Mouse (Mus musculus): ENCODE results near the gene Tsc22d4. TPM values are rescaled to one million over a fixed set of nuclear protein-coding genes. Genes with fewer than 3 reads are reported as not detected.

Gene Tsc22d4
- polyA plus RNA-seq, 1 experiment = 133 TPM

GRCm38 (mm10) chr5:137787151-137787928 is 41.8 kb downstream of the Tsc22d4 start, which contains the start of the genes Mepce and Zcwpw1:
Gene Mepce, minus strand, starts transcription at chr5:137787655.
Gene Zcwpw1, plus strand, starts transcription at chr5:137787798.
- WGBS = under 1% methylated on average over 46 of the region's 48 CpGs

DNA sequence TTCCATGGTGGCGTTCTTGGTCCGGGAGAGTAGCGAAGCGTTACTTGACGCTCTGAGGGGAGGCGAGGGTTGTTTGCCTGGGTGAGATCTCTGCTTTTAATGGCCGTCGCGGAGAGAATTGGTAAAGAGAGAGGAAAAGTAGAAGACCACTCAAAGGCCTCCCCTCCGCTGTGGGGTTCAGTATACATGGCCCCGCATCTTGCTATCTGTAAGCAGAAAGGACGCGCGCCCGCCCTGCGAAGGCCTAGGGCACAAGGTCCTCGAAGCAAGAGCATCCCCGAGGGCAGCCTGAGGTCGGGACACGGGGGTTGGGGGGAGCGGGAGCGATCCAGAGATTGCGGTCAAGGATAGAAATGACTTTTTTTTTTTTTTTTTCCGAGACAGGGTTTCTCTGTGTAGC is 42.6 kb downstream of the Tsc22d4 start:
- H3K4me1 ChIP-seq (ENCODE audit: control insufficient read depth, insufficient read depth, insufficient read length) = peaks cover 17% of the 10 kb centered on the region
- TF ChIP-seq CTCF (IDR thresholded peaks at IDR 0.05; ENCODE audit: extremely low read depth, insufficient read depth, insufficient read length, insufficient replicate concordance) (no peak), POLR2A (IDR thresholded peaks at IDR 0.05; ENCODE audit: low read depth, low read length) (no peak)
- no peaks in the 10 kb centered on the region for H3K27me3 ChIP-seq (ENCODE audit: control insufficient read depth, insufficient read depth, low read length)
- no peak overlapping the region for H3K27ac ChIP-seq (ENCODE audit: insufficient read depth, low read length)
- WGBS = 78% methylated on average over 24 of the region's 24 CpGs
- H3K4me3 ChIP-seq (ENCODE audit: extremely low read depth, insufficient read depth, insufficient read length) = peak overlapping the region; percentile 62; the same call in 1 of the 2 replicates
- peak in 1 of 2 experiments; percentile 27 for DNase-seq (ENCODE audit: low read depth in 1 of 2, low spot score in 2 of 2)
- peaks cover 5% of the 10 kb centered on the region; the same call in 1 of the 2 replicates for H3K36me3 ChIP-seq (ENCODE audit: control insufficient read depth, insufficient read depth, low read length)

More at GRCm38 (mm10) chr5:137787151-137787928, 41.8 kb downstream of the Tsc22d4 start, which contains the start of the genes Mepce and Zcwpw1:
- Histone ChIP-seq H3K4me1 (ENCODE audit: control insufficient read depth, insufficient read depth, insufficient read length) (peaks cover 17% of the 10 kb centered on the region), H3K4me3 (ENCODE audit: extremely low read depth, insufficient read depth, insufficient read length) (peak within 1 kb of the TSS; percentile 84), H3K27ac (ENCODE audit: insufficient read depth, low read length) (peak within 1 kb of the TSS; percentile 97), H3K27me3 (ENCODE audit: control insufficient read depth, insufficient read depth, low read length) (no peaks in the 10 kb centered on the region), H3K36me3 (ENCODE audit: control insufficient read depth, insufficient read depth, low read length) (peaks cover 12% of the 10 kb centered on the region)
- TF ChIP-seq CTCF (IDR thresholded peaks at IDR 0.05; ENCODE audit: extremely low read depth, insufficient read depth, insufficient read length, insufficient replicate concordance) (peak; percentile 57; the same call in 1 of the 2 replicates), POLR2A (IDR thresholded peaks at IDR 0.05; ENCODE audit: low read depth, low read length) (peak; percentile 40; the same call in 1 of the 2 replicates)
- peak; percentile 89 to 90 for DNase-seq (ENCODE audit: low read depth in 1 of 2, low spot score in 2 of 2)

- H3K27ac ChIP-seq (ENCODE audit: insufficient read depth, low read length) = no peak overlapping the region
- peaks cover 12% of the 10 kb centered on the region for H3K4me1 ChIP-seq (ENCODE audit: control insufficient read depth, insufficient read depth, insufficient read length)
- TF ChIP-seq CTCF (IDR thresholded peaks at IDR 0.05; ENCODE audit: extremely low read depth, insufficient read depth, insufficient read length, insufficient replicate concordance) (no peak), POLR2A (IDR thresholded peaks at IDR 0.05; ENCODE audit: low read depth, low read length) (no peak)
- WGBS = 96% methylated on average over 2 of the region's 2 CpGs
- no peak overlapping the region for H3K4me3 ChIP-seq (ENCODE audit: extremely low read depth, insufficient read depth, insufficient read length)
- 0 out of 2 replicates have a peak, but pooled peaks cover 2% of the 10 kb centered on the region for H3K36me3 ChIP-seq (ENCODE audit: control insufficient read depth, insufficient read depth, low read length)
- no peaks in the 10 kb centered on the region for H3K27me3 ChIP-seq (ENCODE audit: control insufficient read depth, insufficient read depth, low read length)
- no peak for DNase-seq (ENCODE audit: low read depth in 1 of 2, low spot score in 2 of 2)
Measured at GRCm38 (mm10) chr5:137788946-137789531, 43.5 kb downstream of the Tsc22d4 start.

DNA sequence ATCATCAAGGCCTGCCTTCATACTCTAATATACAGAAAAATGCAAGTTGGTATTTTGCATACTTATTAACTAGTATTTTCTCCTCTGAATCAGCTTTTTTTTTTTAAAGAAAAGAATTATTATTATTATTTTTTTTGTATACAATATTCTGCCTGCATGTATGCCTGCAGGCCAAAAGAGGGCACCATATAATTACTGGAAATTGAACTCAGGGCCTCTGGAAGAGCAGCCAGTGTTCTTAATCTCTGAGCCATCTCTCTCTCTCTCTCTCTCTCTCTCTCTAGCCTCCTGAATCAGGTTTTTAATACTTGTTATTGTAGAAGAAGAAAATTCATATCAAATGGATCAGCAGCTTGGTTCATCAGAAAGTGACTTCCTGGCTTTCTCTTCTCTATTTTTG is 46.0 kb downstream of the Tsc22d4 start:
- H3K36me3 ChIP-seq (ENCODE audit: control insufficient read depth, insufficient read depth, low read length) = no peaks in the 10 kb centered on the region; the same call in 1 of the 2 replicates
- TF ChIP-seq POLR2A (IDR thresholded peaks at IDR 0.05; ENCODE audit: low read depth, low read length) = no peak
- no peak for TF ChIP-seq CTCF (IDR thresholded peaks at IDR 0.05; ENCODE audit: extremely low read depth, insufficient read depth, insufficient read length, insufficient replicate concordance)
- no peaks in the 10 kb centered on the region for H3K27me3 ChIP-seq (ENCODE audit: control insufficient read depth, insufficient read depth, low read length)
- H3K27ac ChIP-seq (ENCODE audit: insufficient read depth, low read length) = no peak overlapping the region
- no peaks in the 10 kb centered on the region; the same call in none of the 2 replicates for H3K4me1 ChIP-seq (ENCODE audit: control insufficient read depth, insufficient read depth, insufficient read length)
- no peak for DNase-seq (ENCODE audit: low read depth in 1 of 2, low spot score in 2 of 2)
- no peak overlapping the region for H3K4me3 ChIP-seq (ENCODE audit: extremely low read depth, insufficient read depth, insufficient read length)

GRCm38 (mm10) chr5:137796606-137797005 is 51.1 kb downstream of the Tsc22d4 start:
- H3K36me3 ChIP-seq (ENCODE audit: control insufficient read depth, insufficient read depth, low read length) = no peaks in the 10 kb centered on the region; the same call in 1 of the 2 replicates
- H3K4me1 ChIP-seq (ENCODE audit: control insufficient read depth, insufficient read depth, insufficient read length) = no peaks in the 10 kb centered on the region
- no peak for DNase-seq (ENCODE audit: low read depth in 1 of 2, low spot score in 2 of 2)
- H3K27ac ChIP-seq (ENCODE audit: insufficient read depth, low read length) = no peak overlapping the region
- 63% methylated on average over 3 of the region's 3 CpGs for WGBS
- H3K4me3 ChIP-seq (ENCODE audit: extremely low read depth, insufficient read depth, insufficient read length) = no peak overlapping the region
- TF ChIP-seq CTCF (IDR thresholded peaks at IDR 0.05; ENCODE audit: extremely low read depth, insufficient read depth, insufficient read length, insufficient replicate concordance) (no peak), POLR2A (IDR thresholded peaks at IDR 0.05; ENCODE audit: low read depth, low read length) (no peak)
- H3K27me3 ChIP-seq (ENCODE audit: control insufficient read depth, insufficient read depth, low read length) = no peaks in the 10 kb centered on the region

- Histone ChIP-seq H3K36me3 (ENCODE audit: control insufficient read depth, insufficient read depth, low read length) (no peaks in the 10 kb centered on the region; the same call in 1 of the 2 replicates), H3K27ac (ENCODE audit: insufficient read depth, low read length) (no peak overlapping the region), H3K4me1 (ENCODE audit: control insufficient read depth, insufficient read depth, insufficient read length) (no peaks in the 10 kb centered on the region), H3K27me3 (ENCODE audit: control insufficient read depth, insufficient read depth, low read length) (no peaks in the 10 kb centered on the region), H3K4me3 (ENCODE audit: extremely low read depth, insufficient read depth, insufficient read length) (no peak overlapping the region)
- DNase-seq (ENCODE audit: low read depth in 1 of 2, low spot score in 2 of 2) = no peak
- TF ChIP-seq CTCF (IDR thresholded peaks at IDR 0.05; ENCODE audit: extremely low read depth, insufficient read depth, insufficient read length, insufficient replicate concordance) (no peak), POLR2A (IDR thresholded peaks at IDR 0.05; ENCODE audit: low read depth, low read length) (no peak)
- WGBS = 78% methylated on average over 3 of the region's 3 CpGs
Measured at GRCm38 (mm10) chr5:137800917-137801316, 55.4 kb downstream of the Tsc22d4 start.

Data from spleen, adult 2 months (tissue).